Mouse (Mus musculus) induced T-regulatory cell, adult 2 months (primary cell): Measurements from ENCODE around the gene Vmn1r207-ps.
"Not testable (repeated sequence)": the region's sequence is repeated elsewhere in the genome, so short reads cannot be mapped to it uniquely, and the experiment has no call there.

Experiments used
- DNase-seq: peaks from one replicate; pipeline ENCODE4 v3.0.0-alpha.2; 2012; ENCODE audit warnings: low read depth

The Vmn1r207-ps gene

DNA sequence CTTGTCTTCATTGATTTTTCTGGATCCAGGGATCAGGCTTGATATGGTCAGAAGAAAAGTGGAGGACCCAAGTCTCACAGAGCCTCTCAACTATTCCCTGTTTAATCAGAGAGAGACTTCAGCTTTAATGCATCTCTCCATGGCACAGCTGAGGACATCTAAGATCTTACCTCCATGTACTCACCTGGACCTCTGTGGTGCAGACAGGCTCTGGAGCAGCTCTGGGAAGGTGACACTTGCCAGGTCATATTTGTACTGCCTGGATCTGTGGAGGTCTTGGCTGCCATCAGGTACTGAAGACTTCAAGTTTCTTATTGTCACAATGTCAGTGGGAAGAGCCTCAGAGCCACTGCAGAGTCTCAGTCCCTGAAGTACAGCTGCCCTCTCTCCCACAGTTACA, at the start of gene Vmn1r207-ps:
Gene Vmn1r207-ps, minus strand, starts transcription at position 101 of the 400 bp plus-strand sequence.
- not testable (repeated sequence) for DNase-seq

DNA sequence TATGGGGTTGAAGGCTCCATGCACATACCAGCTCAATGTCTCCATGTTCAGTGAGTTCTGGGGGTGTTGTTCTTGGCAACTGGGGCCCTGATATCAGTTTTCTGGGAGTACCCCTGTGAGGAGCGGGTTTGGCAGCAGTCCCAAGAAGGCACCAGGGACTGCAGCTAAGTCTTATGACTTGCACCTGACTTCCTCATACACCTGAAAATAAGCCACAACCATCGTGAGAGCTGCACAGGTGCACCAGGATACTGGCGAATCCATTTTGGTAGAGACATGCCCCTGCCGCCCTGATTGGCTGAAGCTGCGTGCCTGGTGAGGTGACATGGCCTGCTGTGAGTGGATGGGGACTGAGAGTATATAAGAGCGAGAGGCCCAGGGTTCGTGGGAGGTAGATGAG, 47.9 kb upstream of the Vmn1r207-ps start, which contains the start of gene Vmn1r208:
Gene Vmn1r208, minus strand, starts transcription at position 101 of the 400 bp plus-strand sequence.
- not testable (repeated sequence) for DNase-seq

GRCm38 (mm10) chr13:22771592-22771991, 42.2 kb upstream of the Vmn1r207-ps start:
- not testable (repeated sequence) for DNase-seq

- DNase-seq = no peak
These were observed 18.1 kb upstream of the Vmn1r207-ps start for GRCm38 (mm10) chr13:22747524-22747923.

- not testable (repeated sequence) for DNase-seq
These were observed 22.5 kb downstream of the Vmn1r207-ps start for GRCm38 (mm10) chr13:22706947-22707346.

DNA sequence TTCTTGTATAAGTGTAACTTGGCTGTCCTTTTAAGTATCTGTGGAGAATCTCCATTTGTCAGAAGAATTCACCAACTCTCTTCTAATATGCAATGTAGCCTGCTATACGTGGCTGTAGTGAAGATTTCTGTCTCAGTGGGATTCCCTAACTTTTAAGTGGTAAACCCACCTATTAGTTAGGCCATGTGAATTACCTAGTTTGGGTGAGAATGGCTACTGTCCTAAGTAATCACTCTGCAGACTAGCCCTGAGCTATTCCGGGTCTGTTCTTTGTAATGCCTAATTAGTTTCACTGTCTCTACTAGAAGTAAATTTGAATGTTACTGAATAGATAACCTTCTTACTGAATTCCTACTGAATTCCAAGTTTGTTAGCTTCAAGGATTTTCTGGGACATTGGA, 26.5 kb downstream of the Vmn1r207-ps start:
- DNase-seq = not testable (repeated sequence)
